Mouse (Mus musculus) heart, adult 2 months (tissue): ENCODE measurements around the gene Pafah1b3.

ENCODE experiments used
- CTCF ChIP-seq: fragments of 200-600 bp; IDR thresholded peaks from 2 replicates; pipeline ENCODE4 v1.8.1; 2022; ENCODE audit warnings: antibody characterized with exemption, mild to moderate bottlenecking, moderate library complexity
- EP300 ChIP-seq: fragments of 200-500 bp; IDR thresholded peaks from 2 replicates; pipeline ENCODE4 v1.6.1; 2011; ENCODE audit warnings: low read depth, low read length, control low read depth; ENCODE audit not compliant: insufficient read depth
- POLR2A ChIP-seq: fragments of 200-500 bp; IDR thresholded peaks from 2 replicates; pipeline ENCODE4 v1.6.1; 2011; ENCODE audit warnings: mild to moderate bottlenecking, low read depth, low read length, control low read depth; ENCODE audit not compliant: insufficient read depth

- TF ChIP-seq CTCF (no peak), POLR2A (no peak; the same call in none of the 2 replicates), EP300 (0 out of 2 replicates have a peak, but pooled peaks have one; percentile 15)
These were observed 46.6 kb downstream of the Pafah1b3 start for GRCm38 (mm10) chr7:25251071-25251791.
